Mouse (Mus musculus) cortical plate, adult 2 months (tissue): ENCODE measurements around the gene Asb6.

Experiments
- CTCF ChIP-seq: fragments of 200-500 bp; IDR thresholded peaks from 2 replicates; pipeline ENCODE4 v1.5.1; 2011; ENCODE audit warnings: mild to moderate bottlenecking, control low read depth, low read length; ENCODE audit not compliant: insufficient read depth; ENCODE audit errors: extremely low read depth
- POLR2A ChIP-seq: fragments of 200-500 bp; IDR thresholded peaks from 2 replicates; pipeline ENCODE4 v1.6.1; 2011; ENCODE audit warnings: mild to moderate bottlenecking, low read length, control low read depth; ENCODE audit not compliant: insufficient read depth; ENCODE audit errors: extremely low read depth

- TF ChIP-seq CTCF (no peak), POLR2A (no peak)
Observed at GRCm38 (mm10) chr2:30782312-30783290, 47.5 kb downstream of the Asb6 start.
